Mouse (Mus musculus): Measurements from ENCODE around the gene C2cd4c. TPM values are rescaled to one million over a fixed set of nuclear protein-coding genes. Genes with fewer than 3 reads are reported as not detected.

Gene C2cd4c
- total and polyA plus RNA-seq, 3 experiments: 0.02 to 0.10 TPM; not detected in 1

GRCm38 (mm10) chr10:79633006-79633777, 19.4 kb upstream of the C2cd4c start:
- no peak for DNase-seq
- Histone ChIP-seq H3K36me3 (ENCODE audit: control insufficient read depth, insufficient read depth, low read length) (no peaks in the 10 kb centered on the region), H3K27me3 (ENCODE audit: control insufficient read depth, insufficient read depth, low read length) (no peaks in the 10 kb centered on the region; the same call in 1 of the 2 replicates), H3K79me2 (replicated peaks; ENCODE audit: control insufficient read depth, insufficient read depth, low read length) (no peaks in the 10 kb centered on the region), H3K9ac (ENCODE audit: low read depth, low read length) (no peak overlapping the region), H3K4me1 (ENCODE audit: control insufficient read depth, insufficient read depth, low read length) (peaks cover 1% of the 10 kb centered on the region; the same call in 1 of the 2 replicates), H3K4me3 (no peak overlapping the region), H3K27ac (no peak overlapping the region)
- WGBS: 66% methylated on average over 17 of the region's 17 CpGs
- intact Hi-C loops (cut with DNase I): no loop called here
- TF ChIP-seq EP300 (IDR thresholded peaks at IDR 0.05; ENCODE audit: insufficient read depth, low read depth, low read length) (no peak), CTCF (IDR thresholded peaks at IDR 0.05) (no peak), POLR2A (IDR thresholded peaks at IDR 0.05; ENCODE audit: insufficient read depth, low read depth, low read length) (no peak)

- WGBS: 82% methylated on average over 4 of the region's 4 CpGs
- no peaks in the 10 kb centered on the region for H3K36me3 ChIP-seq (ENCODE audit: control insufficient read depth, insufficient read depth, low read length)
- no peak for DNase-seq
- TF ChIP-seq CTCF (IDR thresholded peaks at IDR 0.05): no peak
- no peak for TF ChIP-seq EP300 (IDR thresholded peaks at IDR 0.05; ENCODE audit: insufficient read depth, low read depth, low read length)
- no peak for TF ChIP-seq POLR2A (IDR thresholded peaks at IDR 0.05; ENCODE audit: insufficient read depth, low read depth, low read length)
- no peaks in the 10 kb centered on the region for H3K79me2 ChIP-seq (replicated peaks; ENCODE audit: control insufficient read depth, insufficient read depth, low read length)
- intact Hi-C loops (cut with DNase I): no loop called here
- no peak overlapping the region for H3K27ac ChIP-seq
- H3K9ac ChIP-seq (ENCODE audit: low read depth, low read length): no peak overlapping the region
- H3K4me1 ChIP-seq (ENCODE audit: control insufficient read depth, insufficient read depth, low read length): peaks cover 1% of the 10 kb centered on the region; the same call in 1 of the 2 replicates
- H3K27me3 ChIP-seq (ENCODE audit: control insufficient read depth, insufficient read depth, low read length): no peaks in the 10 kb centered on the region
- H3K4me3 ChIP-seq: no peak overlapping the region
These were observed 17.6 kb upstream of the C2cd4c start for GRCm38 (mm10) chr10:79631432-79631831.

- TF ChIP-seq CTCF (IDR thresholded peaks at IDR 0.05) (no peak), POLR2A (IDR thresholded peaks at IDR 0.05; ENCODE audit: insufficient read depth, low read depth, low read length) (no peak), EP300 (IDR thresholded peaks at IDR 0.05; ENCODE audit: insufficient read depth, low read depth, low read length) (no peak)
- intact Hi-C loops (cut with DNase I): no loop called here
- no peak overlapping the region for H3K27ac ChIP-seq
- DNase-seq: no peak
- no peaks in the 10 kb centered on the region for H3K36me3 ChIP-seq (ENCODE audit: control insufficient read depth, insufficient read depth, low read length)
- 82% methylated on average over 5 of the region's 5 CpGs for WGBS
- H3K27me3 ChIP-seq (ENCODE audit: control insufficient read depth, insufficient read depth, low read length): no peaks in the 10 kb centered on the region
- H3K4me1 ChIP-seq (ENCODE audit: control insufficient read depth, insufficient read depth, low read length): no peaks in the 10 kb centered on the region
- no peak overlapping the region for H3K9ac ChIP-seq (ENCODE audit: low read depth, low read length)
- no peaks in the 10 kb centered on the region for H3K79me2 ChIP-seq (replicated peaks; ENCODE audit: control insufficient read depth, insufficient read depth, low read length)
- H3K4me3 ChIP-seq: no peak overlapping the region
These were observed 14.6 kb upstream of the C2cd4c start for GRCm38 (mm10) chr10:79628377-79628776.

GRCm38 (mm10) chr10:79626156-79626555, 12.3 kb upstream of the C2cd4c start:
- H3K36me3 ChIP-seq (ENCODE audit: control insufficient read depth, insufficient read depth, low read length): no peaks in the 10 kb centered on the region
- no peak for DNase-seq
- TF ChIP-seq CTCF (IDR thresholded peaks at IDR 0.05) (no peak), EP300 (IDR thresholded peaks at IDR 0.05; ENCODE audit: insufficient read depth, low read depth, low read length) (no peak), POLR2A (IDR thresholded peaks at IDR 0.05; ENCODE audit: insufficient read depth, low read depth, low read length) (no peak)
- H3K4me3 ChIP-seq: no peak overlapping the region
- intact Hi-C loops (cut with DNase I): no loop called here
- WGBS: 81% methylated on average over 10 of the region's 10 CpGs
- no peaks in the 10 kb centered on the region for H3K79me2 ChIP-seq (replicated peaks; ENCODE audit: control insufficient read depth, insufficient read depth, low read length)
- H3K4me1 ChIP-seq (ENCODE audit: control insufficient read depth, insufficient read depth, low read length): no peaks in the 10 kb centered on the region
- H3K27me3 ChIP-seq (ENCODE audit: control insufficient read depth, insufficient read depth, low read length): no peaks in the 10 kb centered on the region
- H3K27ac ChIP-seq: no peak overlapping the region
- H3K9ac ChIP-seq (ENCODE audit: low read depth, low read length): no peak overlapping the region

- Histone ChIP-seq H3K27me3 (ENCODE audit: control insufficient read depth, insufficient read depth, low read length) (no peaks in the 10 kb centered on the region), H3K79me2 (replicated peaks; ENCODE audit: control insufficient read depth, insufficient read depth, low read length) (no peaks in the 10 kb centered on the region), H3K9ac (ENCODE audit: low read depth, low read length) (no peak overlapping the region), H3K4me3 (no peak overlapping the region), H3K36me3 (ENCODE audit: control insufficient read depth, insufficient read depth, low read length) (no peaks in the 10 kb centered on the region), H3K27ac (no peak overlapping the region), H3K4me1 (ENCODE audit: control insufficient read depth, insufficient read depth, low read length) (no peaks in the 10 kb centered on the region)
- TF ChIP-seq EP300 (IDR thresholded peaks at IDR 0.05; ENCODE audit: insufficient read depth, low read depth, low read length): no peak
- no peak for TF ChIP-seq CTCF (IDR thresholded peaks at IDR 0.05)
- TF ChIP-seq POLR2A (IDR thresholded peaks at IDR 0.05; ENCODE audit: insufficient read depth, low read depth, low read length): no peak
- WGBS: 77% methylated on average over 9 of the region's 9 CpGs
- no peak for DNase-seq
- intact Hi-C loops (cut with DNase I): no loop called here
These were observed 11.6 kb upstream of the C2cd4c start for GRCm38 (mm10) chr10:79625398-79625797.

GRCm38 (mm10) chr10:79623950-79624349, 10.1 kb upstream of the C2cd4c start:
- Histone ChIP-seq H3K27ac (no peak overlapping the region), H3K9ac (ENCODE audit: low read depth, low read length) (no peak overlapping the region), H3K4me1 (ENCODE audit: control insufficient read depth, insufficient read depth, low read length) (no peaks in the 10 kb centered on the region), H3K27me3 (ENCODE audit: control insufficient read depth, insufficient read depth, low read length) (no peaks in the 10 kb centered on the region), H3K79me2 (replicated peaks; ENCODE audit: control insufficient read depth, insufficient read depth, low read length) (no peaks in the 10 kb centered on the region), H3K36me3 (ENCODE audit: control insufficient read depth, insufficient read depth, low read length) (no peaks in the 10 kb centered on the region), H3K4me3 (no peak overlapping the region)
- WGBS: 55% methylated on average over 12 of the region's 12 CpGs
- DNase-seq: peak; percentile 48 to 63
- intact Hi-C loops (cut with DNase I): no loop called here
- no peak for TF ChIP-seq POLR2A (IDR thresholded peaks at IDR 0.05; ENCODE audit: insufficient read depth, low read depth, low read length)
- no peak for TF ChIP-seq CTCF (IDR thresholded peaks at IDR 0.05)
- TF ChIP-seq EP300 (IDR thresholded peaks at IDR 0.05; ENCODE audit: insufficient read depth, low read depth, low read length): no peak
